Mouse (Mus musculus) thymus, postnatal 0 days (tissue): ENCODE data around the gene Dlgap1. TPM values are rescaled to one million over a fixed set of nuclear protein-coding genes. Genes with fewer than 3 reads are reported as not detected.

Experiments
- DNase-seq: peaks from one replicate; pipeline ENCODE4 v3.0.0-alpha.2; 2015; ENCODE audit warnings: low spot score
- microRNA counts: library from miRNA; unstranded; fragments of <30 nt; microRNA quantifications from one replicate; lab custom pipeline; 2015
- microRNA-seq: library from miRNA; unstranded; fragments of <30 nt; microRNA quantifications from one replicate; pipeline ENCODE4, GENCODE M21; 2016; ENCODE audit warnings: borderline number of aligned reads
- polyA plus RNA-seq: library from polyadenylated mRNA; unstranded; fragments of >200 nt; fragmentation: Nextera tagmentation; extraction: Ambion mirVana; gene quantifications from 2 replicates; pipeline ENCODE4 v1.2.1, GENCODE M21; 2015

Gene Dlgap1
- polyA plus RNA-seq, 1 experiment from 2014 or later = not detected

GRCm38 (mm10) chr17:70852686-70853386, 884.0 kb downstream of the Dlgap1 start:
- DNase-seq = peak; percentile 73

- peak; percentile 64 for DNase-seq
Observed at GRCm38 (mm10) chr17:70853436-70853905, 884.6 kb downstream of the Dlgap1 start, which contains the start of gene Tgif1. Gene Tgif1 (minus strand): TSS chr17:70853546.

DNA sequence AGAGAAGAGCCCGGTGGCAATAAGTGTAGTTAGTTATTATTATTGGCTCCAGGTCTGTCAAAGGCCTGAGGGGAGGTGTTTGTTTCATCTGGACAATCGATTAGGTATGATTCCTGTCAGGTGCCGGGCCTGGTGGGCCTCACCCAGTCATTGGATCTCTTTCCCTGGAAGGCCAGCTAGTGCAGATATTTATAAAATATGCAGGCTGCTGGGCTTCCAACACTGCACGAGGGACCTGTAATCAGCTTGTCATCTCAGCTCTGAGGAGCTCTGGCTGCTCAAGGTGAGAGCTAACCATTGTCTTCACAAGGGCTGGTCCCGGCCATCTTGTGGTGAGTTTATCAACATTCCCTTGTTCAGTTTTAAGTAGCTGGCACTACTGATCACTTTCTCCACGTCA, 885.1 kb downstream of the Dlgap1 start:
- DNase-seq = no peak

- no peak for DNase-seq
Observed at GRCm38 (mm10) chr17:70856871-70857415, 888.1 kb downstream of the Dlgap1 start.

DNA sequence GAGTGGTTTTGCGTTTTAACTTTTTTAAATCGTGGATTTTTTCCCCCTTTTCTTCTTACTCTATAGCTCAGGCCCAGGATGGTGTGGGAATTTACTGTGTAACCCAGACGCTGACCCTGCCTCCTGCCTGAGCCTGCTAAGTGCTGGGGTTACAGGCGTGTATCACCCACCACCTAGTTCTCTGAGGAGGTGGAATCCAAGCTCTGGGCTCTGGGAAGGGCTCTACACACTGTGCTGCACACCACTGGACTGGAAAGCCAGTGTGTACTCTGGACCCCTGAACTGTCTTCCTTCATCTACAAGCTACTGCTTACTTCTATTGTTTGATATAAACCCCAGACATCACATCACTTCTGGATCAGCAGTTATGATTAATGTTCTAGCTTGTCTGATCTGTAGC, 889.9 kb downstream of the Dlgap1 start:
- no peak for DNase-seq

- DNase-seq = no peak
Observed at GRCm38 (mm10) chr17:70864117-70864516, 895.2 kb downstream of the Dlgap1 start.

DNA sequence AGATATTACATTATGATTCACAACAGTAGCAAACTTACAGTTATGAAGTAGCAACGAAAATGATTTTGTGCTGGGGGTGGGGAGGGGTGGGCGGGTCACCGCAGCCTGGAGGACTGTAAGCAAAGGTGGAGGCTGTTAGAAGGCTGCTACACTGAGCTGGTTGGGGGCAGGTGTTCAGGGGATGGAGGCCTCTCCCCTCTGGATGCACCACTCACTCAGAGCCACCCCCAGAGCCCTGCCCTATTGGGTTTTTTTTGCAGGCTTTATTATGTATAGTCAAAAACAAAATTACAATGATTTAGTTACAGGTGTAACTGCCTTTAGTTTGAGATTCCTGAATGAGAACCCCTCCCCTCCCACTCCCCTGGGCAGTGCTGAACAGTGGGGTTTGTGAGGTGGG, 895.8 kb downstream of the Dlgap1 start:
- DNase-seq = no peak

GRCm38 (mm10) chr17:70865060-70865604, 896.3 kb downstream of the Dlgap1 start:
- no peak for DNase-seq

DNA sequence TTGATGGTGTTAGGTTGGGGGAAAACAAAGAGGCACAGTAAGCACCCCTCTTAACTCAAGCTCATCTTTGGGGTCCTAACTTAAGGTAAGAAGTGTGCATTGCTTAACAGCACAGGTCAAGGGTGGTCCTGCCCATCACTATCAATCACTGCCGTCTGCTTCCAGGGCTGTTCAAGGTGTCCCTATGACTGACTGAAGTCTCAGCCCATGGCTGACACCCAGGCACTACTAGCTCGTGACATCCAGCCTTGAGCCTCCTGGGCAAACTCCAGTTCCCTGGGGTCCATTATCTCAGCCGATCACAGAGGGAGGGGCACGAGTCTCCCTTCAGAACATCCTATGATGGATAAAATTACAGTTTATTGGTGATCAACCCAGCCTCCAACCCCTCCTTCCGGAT, 897.2 kb downstream of the Dlgap1 start:
- no peak for DNase-seq

DNA sequence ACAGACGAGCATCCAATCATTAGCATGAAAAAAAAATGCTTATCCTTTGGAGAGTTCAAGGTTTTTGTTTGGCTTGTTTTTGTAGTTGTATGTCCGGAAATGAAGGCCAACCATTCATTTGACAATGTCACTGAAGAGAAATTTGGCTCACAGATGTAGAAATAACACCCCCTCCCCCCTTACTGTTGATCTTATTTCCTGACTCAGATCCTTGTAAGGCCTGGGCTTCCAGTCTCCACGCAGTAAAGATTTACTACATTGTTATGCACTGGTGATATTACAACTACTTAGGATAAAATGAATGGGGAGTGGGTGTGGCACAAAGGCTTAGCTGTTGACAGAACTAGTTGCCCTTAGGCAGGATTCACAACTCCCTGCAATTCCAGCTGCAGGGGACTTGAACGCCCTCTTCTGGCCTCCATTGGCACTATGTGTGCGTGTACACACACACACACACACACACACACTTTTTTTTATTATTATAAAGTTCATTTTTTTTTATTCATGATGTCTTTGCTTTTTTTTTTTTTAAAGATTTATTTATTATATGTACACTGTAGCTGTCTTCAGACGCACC, 897.8 kb downstream of the Dlgap1 start:
- DNase-seq = no peak

DNA sequence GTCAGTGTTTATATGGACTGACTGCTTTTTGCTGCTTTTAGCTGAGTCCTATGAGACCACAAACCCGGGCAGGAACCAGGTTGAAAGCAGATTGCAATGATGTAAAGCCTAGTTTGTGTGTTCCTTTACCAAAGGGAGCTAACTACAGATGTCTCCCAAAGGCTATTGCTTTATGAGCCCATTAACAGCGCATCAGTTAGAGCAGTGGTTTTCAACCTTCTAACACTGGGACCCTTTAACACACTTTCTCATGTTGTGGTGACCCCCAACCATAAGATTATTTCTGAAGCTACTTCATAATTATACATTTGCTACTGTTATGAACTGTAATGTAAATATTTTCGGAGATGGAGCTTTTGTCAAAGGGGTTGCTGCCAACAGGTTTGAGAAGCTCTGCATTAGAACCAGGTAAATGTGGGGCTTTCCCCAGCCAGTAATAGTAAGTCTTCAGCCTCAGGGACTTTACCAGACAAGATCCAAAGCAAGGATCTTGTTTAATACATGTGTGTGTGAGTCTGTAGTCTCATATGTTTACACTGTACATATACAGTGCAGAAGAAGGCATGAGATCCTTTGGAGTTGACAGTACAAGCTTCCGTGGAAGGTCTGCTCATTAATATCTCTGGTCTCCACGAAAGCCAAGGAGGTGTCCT, 899.8 kb downstream of the Dlgap1 start:
- no peak for DNase-seq

- no peak for DNase-seq
Observed at GRCm38 (mm10) chr17:70870581-70870980, 901.7 kb downstream of the Dlgap1 start.

MicroRNAs within 50 kb of the gene (microRNA counts, 519-probe panel; counts per million panel counts)
- microRNA mmu-miR-1195 (lab: Ali Mortazavi, UCI) = 473 counts per million, percentile 71 among the panel's probes with 10 or more counts

Small RNA genes lying within 50 kb of the gene (microRNA-seq; reads per million reads assigned to microRNA genes)
- not detected for gene Mir1195
